Mouse (Mus musculus): ENCODE results near the gene Eci2.

DNA sequence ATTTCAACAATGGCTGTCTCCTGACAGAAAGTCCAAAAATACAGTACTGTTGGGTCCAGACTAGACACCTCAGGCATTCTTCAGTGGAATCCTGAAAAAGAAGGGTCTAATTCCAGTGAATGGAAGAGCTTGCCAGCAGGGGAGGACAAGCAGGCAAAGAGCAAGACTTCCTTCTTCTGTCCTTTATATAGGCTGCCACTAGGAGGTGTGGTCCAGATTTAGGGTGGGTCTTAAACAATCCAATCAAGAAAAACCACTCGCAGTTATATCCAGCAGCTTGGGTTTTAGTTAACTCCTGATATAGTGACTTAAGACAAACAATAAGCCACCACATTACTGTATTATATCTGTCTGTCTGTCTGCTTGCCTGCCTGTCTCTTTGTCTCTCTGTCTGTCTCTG is 53.1 kb downstream of the Eci2 start:
- TF ChIP-seq CTCF (IDR thresholded peaks at IDR 0.05; ENCODE audit: insufficient read depth, low read depth, low read length) (no peak), POLR2A (IDR thresholded peaks at IDR 0.05; ENCODE audit: insufficient read depth, low read depth, low read length) (no peak)

Measured in olfactory bulb, adult 2 months (tissue).